Mouse (Mus musculus) heart, postnatal 0 days (tissue): Measurements from ENCODE around the gene Gm9837.

ENCODE experiments used
- CTCF ChIP-seq: IDR thresholded peaks from 2 replicates; pipeline ENCODE4 v1.5.1; 2016; ENCODE audit warnings: antibody characterized with exemption, control low read depth, low read depth
- EP300 ChIP-seq: IDR thresholded peaks from 2 replicates; pipeline ENCODE4 v1.6.1; 2016; ENCODE audit warnings: antibody characterized with exemption, low read depth

- TF ChIP-seq CTCF (no peak), EP300 (no peak)
Measured at GRCm38 (mm10) chr11:53451361-53451760, 18.9 kb downstream of the Gm9837 start.
